Mouse (Mus musculus) left cerebral cortex, adult 11 months (tissue): ENCODE data around the gene Exosc10.

Experiments used
- DNase-seq: peaks from one replicate; pipeline ENCODE4 v3.0.0; 2022; ENCODE audit warnings: low spot score

Exosc10 gene

DNA sequence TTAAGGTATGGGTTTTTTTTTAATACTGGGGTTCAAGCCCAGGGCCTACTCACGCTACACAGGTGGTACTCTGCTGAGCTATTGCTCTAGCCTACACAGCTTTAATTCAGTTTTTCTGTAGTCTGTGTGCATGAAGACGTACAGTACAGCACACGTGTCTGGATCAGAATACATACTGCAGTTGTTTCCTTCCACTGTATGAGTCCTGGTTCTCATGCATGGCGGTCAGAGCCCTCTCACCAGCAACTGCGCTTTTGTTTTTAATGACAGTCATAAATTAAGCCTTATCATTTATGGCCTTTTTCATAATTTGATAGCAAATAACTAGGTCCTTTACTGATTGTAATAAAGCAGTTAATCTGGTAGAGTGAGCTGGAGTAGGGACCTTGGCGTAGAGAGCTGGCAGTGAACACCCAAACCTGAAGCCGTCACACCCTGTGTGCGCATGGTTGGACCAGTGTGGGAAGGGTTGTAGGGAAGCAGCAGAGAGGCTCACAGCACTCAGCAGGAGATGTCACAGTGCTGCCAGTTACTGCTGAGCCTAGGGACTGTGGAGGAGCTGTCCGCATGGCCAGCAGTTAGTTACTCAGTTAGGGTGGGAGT is 12.6 kb downstream of the Exosc10 start:
- no peak for DNase-seq

DNA sequence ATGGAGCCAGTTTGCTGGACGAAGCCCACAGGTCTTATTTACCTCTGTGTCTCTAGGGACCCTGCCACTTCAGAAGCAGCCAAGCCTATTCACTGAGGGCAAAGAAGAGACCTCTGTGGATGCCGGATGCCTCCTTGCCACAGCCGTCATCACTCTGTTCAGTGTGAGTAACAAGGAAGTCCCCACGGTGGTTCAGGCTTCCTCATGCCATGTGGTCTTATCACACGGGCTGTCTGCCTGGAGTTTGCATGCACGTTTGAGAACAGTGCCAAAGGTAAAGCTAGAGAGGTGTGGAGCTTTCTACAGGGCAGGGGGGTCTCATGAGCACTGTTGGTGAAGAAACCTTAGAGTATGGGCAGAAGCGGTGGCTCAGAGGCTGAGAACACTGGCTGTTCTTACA is 15.0 kb downstream of the Exosc10 start:
- no peak for DNase-seq

DNA sequence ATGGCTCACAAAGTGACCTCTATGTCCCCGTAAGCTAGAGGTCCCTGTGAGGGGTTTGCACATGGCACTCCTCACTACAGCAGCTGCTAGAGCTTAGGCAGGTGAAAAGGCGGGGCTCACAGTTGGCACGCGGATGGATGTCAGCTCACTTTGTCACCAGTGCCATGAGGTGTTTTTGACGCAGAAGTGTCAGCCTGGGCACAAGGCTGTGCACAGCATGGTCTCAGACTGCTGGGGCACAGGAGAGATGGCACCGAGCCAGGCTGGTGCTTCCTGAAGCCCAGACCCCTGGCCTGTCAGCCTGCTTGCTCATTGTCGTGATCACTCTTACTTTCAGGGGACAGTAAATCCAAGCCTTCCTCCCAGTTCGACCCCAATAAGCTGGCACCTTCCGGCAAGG is 22.5 kb downstream of the Exosc10 start:
- DNase-seq = no peak

DNA sequence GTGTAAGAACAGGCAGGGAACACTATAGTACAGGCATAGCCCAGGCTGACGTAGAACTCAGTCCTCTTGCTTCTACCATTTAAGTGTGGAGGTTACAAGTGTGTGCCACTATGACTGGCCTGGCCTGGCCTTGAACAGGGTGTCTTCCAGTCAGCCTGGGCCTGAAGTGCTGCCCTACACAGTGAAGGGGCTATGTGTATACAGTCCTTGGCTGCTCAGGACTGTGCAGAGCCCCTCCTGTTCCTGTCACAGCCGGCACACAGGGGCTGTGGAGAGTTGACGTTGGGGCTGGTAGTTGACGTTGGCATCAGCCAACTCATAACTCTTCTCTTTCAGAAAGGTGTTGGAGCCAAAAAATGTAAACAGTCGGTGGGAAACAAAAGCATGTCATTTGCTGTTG is 23.2 kb downstream of the Exosc10 start:
- DNase-seq = no peak

DNA sequence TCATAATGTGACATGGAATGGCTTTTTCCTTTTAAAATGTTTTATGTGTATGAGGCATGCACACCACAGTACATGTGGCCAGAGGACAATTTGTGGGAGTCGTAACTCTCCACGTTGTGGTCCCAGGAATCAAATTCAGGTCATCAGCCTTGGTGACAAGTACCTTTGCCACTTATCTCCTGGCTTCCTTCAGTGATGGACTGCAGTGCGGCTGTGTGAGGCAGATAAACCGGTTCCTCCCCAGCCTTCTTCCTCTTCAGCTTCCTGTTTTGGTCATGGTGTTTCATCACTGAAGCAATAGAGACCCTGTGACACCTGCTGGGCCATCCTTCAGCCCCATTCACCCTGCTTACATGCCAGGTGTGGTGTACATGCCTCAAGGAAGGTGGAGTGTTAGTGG is 25.0 kb downstream of the Exosc10 start:
- no peak for DNase-seq

DNA sequence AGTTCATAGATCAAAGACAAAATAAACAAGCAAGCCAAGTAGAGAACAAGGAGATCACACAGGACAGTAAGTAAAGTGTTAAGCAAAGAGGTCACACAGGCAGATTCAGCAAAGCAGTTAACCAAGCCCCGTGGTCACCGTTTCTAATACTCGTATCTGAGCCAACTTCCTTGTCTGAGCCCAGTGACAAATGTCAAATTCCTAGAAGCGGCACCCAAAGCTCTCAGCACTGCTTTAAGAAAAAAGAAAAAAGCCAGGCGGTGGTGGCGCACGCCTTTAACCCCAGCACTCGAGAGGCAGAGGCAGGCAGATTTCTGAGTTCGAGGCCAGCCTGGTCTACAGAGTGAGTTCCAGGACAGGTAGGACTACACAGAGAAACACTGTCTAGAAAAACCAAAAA is 28.4 kb downstream of the Exosc10 start:
- DNase-seq = no peak

DNA sequence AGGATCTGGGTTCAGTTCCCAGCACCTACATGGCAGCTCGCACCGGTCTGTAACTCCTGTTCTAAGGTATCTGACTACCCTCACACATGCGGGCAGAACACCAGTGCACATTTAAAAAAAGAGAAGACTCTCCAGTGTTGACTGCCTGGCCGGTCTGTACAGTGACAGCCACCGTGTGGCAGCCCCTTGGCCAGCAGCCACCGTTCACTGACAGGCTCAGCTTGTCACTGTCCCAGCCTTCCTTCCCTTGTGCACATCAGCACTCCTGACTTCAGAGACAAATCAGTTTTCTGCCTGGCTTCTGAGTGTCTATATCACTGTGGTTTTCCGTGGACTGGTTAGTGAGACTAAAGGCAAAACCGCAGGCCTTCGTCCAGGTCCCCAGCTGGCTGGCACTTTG is 30.6 kb downstream of the Exosc10 start:
- no peak for DNase-seq

DNA sequence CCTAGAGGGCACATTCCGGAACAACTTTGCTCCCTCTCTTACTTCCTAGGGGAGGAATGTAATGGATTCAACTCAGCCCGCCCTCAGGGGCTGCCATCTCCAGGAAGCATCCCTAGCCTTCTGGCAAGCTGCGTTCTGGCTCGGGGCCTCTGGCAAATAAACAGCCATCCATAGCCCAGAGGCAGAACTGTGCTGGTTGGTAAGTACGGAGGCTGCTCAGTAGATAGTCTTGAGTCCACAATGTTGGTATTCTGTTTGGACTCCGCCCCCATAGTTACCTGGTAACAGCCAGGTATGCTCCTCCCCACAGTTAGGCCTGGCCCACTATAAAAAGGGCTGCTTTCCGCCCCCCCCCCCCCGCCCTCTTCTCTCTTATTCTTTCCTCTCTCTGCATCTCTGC is 31.3 kb downstream of the Exosc10 start:
- no peak for DNase-seq

DNA sequence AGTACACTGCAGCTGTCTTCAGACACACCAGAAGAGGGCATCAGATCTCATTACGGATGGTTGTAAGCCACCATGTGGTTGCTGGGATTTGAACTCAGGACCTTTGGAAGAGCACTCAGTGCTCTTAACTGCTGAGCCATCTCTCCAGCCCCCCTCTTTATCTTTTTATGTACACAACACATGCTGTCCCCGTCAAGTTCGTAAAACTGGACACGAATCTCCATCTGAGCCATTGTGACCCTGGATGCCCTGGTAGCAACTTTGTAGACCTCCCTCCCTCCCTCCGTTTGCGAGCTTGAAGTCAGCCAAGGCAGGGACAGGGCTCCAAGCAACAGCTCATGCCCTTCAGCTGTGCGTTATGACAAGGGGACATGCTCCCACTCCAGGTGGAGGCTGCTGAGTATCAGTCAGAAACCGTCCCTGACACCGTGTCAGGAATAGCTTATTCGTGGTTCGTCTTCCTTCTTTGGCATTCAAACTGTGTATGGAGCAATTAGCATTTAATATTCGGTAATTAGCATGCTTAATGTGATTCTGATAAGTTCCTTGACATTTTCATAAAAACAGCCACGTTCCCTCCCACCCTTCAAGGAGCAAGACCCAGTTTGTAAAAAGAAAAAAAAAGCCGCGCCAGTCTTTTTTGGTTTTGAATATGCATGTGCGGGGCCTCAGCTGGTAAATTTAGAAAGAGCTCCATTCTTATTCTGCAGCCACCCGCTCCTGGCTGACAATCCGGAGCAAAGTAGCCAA is 32.4 kb downstream of the Exosc10 start:
- no peak for DNase-seq

DNA sequence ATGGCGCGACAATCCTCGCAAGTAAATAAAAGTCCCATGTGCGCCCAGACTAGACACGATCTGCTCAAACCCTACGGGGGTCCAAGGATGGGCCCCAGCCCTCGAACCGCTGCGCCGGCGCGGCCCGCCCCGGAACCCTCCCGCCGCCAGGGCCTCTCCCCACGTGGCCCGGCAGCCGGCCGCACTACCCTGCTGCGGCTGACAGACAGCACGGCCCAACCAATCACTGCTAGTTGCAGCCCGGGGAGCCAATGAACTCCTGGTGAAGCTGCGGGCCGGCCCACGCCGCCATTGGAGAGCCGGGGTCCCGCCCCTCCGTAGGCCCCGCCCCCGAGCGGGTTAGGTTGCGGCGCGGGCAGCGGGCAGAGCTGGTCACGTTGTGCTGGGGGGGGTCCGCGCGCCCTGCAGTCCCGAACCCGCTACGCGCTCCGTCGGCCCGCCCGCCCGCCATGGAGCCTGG is 33.0 kb downstream of the Exosc10 start, which contains the start of gene Srm:
Srm (plus strand) TSS at position 333 of the 460 bp plus-strand sequence.
- DNase-seq = peak; percentile 96

DNA sequence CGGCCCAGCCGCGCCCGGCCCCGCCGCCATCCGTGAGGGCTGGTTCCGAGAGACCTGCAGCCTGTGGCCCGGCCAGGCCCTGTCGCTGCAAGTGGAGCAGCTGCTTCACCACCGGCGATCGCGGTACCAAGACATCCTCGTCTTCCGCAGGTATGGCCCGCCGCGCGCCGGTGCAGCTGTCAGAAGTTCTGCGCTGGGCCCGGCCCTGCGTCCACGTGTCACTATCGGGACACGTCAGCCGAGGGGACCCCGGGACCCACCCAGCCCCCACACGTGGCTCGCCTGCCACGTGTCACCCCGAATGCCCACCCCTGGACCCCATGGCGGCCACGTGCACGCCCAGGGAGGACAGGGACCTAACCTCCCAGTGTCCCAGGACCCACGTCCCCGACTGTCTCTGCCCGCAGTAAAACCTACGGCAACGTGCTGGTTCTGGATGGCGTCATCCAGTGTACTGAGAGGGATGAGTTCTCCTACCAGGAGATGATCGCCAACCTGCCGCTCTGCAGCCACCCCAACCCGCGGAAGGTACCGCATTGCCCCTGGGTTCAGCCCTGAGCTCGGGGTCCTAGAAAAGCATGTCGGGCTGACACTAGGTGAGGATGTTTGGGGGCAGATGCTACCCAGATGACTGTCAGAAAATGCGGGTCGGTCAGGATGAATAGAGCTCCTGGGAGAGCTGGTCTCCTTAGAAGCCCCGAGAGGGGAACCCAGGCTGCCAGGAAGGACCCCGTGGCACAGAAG is 33.6 kb downstream of the Exosc10 start:
- DNase-seq = no peak

DNA sequence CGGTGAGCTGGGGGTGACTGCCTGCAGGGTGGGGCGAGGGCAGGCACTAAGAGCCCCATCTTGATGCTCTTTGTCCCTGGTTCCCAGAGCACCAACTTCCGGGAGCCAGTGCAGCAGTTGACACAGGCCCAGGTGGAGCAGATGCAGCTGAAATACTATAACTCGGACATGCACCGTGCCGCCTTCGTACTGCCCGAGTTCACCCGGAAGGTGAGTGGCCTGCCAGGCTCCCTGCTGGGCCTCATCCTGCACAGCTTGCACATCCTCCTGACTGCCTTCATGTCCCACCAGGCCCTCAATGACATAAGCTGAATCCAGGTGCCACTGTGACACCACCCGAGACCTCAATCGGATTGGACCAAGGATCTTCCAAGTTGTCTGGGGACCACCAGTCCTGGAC is 35.8 kb downstream of the Exosc10 start:
- DNase-seq = no peak

DNA sequence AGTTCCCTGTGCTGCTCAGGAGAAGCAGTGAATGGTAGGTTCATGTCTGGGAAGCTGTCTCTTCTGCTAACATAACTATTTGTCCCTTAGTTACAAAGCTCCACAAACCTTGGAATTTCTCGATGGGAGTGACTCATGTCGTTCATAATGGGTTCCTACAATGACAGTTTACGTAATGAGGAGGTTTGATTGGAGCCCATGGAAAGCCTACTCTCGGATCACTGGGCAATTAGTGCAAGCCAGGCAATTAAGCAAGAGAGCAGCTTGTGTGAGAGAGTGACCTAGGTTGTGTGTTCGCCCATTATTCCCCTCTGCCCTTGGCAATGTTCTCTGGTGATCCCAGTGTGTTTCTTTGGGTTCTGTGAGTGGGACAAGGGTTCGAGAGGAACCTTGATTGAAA is 37.7 kb downstream of the Exosc10 start:
- no peak for DNase-seq

DNA sequence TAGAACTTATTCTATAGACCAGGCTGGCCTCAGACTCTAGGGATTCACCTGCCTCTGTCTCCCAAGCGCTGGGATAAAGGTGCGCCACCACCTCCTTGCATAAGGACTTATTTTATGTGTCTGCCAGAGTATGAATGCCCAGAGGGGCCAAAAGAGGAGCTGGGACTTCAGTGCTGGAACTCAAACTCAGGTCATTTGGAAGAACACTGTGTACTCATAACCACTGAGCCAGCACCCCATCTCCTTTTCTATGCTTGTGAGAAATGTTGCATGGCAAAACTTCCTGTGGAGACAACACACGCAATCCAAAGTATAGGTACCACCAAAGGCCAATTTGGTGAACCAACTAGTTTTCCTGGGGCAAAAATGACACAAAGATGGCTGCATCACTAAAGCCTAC is 38.5 kb downstream of the Exosc10 start:
- DNase-seq = no peak

DNA sequence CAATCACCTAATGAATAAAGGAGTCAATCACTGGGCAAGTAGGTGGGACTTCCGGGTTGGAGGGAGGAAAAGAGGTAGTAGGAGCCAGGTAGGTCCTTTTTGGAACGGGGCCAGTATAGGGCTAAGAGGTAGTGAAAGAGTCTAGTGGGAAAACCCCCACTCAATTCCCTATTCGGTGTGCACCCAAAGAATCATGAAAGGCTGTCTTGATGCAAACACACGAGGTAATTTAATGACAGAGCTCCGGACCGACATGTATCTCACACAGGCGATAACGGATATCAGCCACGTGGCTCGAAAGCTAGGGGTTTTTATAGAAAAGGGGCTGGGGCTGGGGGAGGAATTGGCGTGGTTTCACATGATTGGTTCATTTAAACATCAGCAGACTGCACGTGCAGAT is 40.6 kb downstream of the Exosc10 start:
- no peak for DNase-seq

DNA sequence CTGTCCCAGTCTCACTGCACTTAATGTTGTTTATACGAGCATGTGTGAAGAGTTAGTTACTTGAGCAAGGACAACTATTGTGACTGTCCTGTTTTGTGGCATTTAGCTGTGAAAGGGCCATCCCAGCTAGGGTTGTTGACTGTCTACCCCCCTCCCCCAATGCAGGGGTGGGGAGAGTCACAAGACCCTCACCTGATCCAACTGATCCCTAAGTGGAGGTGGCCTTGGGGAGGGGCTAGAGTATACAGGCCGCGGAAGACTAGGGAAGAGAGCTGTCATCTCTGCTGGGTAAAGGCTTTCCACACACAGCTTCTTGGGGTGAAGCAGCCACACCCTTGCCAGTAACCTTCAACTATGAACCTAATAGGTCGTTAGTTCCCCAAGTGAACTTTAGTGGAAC is 42.1 kb downstream of the Exosc10 start:
- no peak for DNase-seq

DNA sequence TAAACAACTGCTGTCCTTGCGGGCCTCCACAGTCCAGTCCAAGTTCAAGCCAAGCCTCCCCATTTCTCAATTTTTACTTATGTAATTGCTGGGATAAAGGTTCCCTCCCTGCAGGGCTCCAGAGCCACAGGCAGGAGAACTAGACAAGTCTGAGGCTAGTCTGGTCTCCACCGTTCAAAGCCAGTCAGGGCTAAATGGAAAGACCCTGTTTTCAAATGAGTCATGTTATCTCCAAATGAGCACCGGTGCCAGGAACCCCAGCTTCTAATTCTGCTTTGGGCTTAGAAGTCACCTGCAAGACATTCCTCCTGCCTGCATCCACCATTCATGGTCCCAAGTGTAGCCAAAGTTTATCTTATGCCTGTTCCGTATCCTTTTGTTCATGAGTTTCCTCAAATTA is 43.6 kb downstream of the Exosc10 start:
- no peak for DNase-seq

DNA sequence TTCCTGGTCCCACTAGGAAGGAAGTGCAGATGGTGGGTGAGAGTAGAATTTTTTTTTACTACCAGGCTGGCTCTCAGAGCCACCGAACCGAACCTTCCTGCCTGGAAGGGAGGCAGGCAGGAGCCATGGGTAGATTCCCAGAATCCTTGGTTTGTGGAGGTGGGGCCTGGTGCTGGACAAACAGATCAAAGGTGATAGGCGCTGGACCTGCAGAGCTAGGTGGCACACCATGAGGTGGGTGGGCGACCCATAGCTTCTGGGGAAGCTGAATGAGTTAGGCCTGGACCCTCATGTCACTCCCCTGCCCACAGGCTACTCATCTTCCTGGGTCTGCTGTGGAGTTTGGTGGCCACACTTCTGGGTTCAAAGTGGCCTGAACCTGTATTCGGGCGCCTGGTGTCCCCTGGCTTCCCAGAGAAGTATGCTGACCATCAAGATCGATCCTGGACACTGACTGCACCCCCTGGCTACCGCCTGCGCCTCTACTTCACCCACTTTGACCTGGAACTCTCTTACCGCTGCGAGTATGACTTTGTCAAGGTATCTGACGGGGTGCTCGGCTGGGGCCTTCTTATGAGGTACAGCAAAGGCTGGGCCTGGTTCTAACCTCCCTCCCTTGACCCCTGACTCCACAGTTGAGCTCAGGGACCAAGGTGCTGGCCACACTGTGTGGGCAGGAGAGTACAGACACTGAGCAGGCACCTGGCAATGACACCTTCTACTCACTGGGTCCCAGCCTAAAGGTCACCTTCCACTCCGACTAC is 44.3 kb downstream of the Exosc10 start, which contains the start of gene Masp2:
Masp2 (plus strand) TSS at position 198 of the 764 bp plus-strand sequence.
- DNase-seq = no peak

DNA sequence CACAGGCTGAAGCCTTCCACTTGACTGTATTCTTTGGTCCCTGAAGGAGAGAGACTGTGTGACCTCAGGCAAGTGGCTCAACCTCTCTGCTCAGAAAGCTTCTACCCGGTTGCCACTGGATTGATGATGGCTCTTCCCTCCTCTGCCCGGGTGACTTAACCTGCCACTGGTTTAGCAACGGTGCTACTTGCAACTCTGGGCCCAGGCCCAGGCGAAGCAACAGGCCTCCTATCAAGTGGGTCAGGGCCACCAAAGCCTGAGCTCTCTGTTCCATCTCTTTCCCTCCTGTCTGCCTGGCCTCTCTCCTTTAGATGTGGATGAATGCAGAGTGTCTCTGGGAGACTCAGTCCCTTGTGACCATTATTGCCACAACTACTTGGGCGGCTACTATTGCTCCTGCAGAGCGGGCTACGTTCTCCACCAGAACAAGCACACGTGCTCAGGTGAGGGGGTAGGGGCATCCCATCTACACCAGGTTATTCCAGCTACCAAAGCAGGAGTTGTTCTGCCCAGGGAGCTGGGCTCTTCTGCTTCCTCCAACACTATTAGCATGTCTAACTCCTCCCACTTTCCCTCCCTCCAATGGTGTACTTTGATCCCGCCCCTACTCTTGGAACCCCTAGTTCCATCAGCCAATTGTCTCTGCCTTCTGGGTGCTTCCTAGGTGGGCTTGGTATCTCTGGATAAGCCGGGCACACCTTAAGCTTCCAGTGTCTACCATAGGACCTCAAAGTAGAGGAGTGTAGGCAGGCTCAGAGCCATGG is 45.3 kb downstream of the Exosc10 start:
- DNase-seq = no peak

DNA sequence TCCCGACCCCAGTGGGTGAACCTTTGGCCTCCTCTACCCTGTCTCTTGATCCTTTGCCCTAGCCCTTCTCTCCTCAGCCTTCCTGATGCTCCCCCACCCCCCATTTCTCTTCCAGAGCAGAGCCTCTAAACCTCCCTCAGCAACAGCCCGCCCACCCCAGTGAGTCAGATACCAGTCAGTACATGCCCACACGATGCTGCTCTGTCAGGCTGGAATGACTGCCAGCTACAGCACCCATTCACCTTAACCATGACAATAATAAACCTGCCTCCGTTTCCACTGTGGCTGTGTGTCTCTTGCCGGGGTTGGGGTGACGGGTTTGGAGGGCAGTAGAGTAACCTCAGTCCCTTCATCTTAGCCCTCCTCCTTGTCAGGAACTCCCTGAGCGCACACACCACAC is 45.9 kb downstream of the Exosc10 start:
- DNase-seq = no peak

DNA sequence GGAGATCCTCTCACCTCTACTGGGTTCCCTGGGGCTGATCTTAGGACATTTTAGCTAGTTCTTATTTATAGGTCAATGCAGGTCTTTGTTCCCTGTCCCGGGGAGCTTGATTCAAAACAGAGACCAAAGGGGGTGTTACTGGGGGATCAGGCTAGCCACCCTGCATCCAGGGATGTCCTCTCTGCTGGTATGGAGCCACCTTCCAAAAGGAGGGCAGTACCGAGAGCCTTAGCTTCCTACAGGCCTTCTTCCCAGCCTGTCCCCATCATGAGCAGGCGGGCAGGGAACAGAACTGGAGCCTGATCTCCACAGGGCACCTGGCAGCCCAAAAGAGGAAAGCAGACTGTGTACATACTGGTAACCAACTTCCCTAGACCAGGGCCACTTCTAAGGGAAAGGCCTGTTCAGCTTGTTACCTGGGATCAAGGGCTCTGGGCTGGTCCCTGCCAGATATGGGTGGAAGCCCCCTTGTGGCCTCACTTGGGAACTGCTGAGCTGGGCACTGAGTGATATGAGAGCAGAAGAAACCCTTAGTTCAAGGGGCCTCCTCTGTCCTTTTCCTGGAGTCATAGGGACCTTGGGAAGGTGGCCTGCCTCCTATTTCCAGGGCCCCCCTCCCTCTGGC is 46.4 kb downstream of the Exosc10 start:
- no peak for DNase-seq
